Mouse (Mus musculus): ENCODE measurements around the gene Sox13. TPM values are rescaled to one million over a fixed set of nuclear protein-coding genes. Genes with fewer than 3 reads are reported as not detected.

The Sox13 gene
- polyA plus RNA-seq, 1 experiment from 2014 or later = 13.7 TPM

GRCm38 (mm10) chr1:133385506-133385905 lies 38.7 kb downstream of the Sox13 start:
- WGBS = 44% methylated on average over 9 of the region's 9 CpGs

GRCm38 (mm10) chr1:133383157-133383783 lies 40.9 kb downstream of the Sox13 start:
- 89% methylated on average over 14 of the region's 14 CpGs for WGBS
- Histone ChIP-seq H3K4me1 (replicated peaks; ENCODE audit: insufficient read depth, low read length) (0 out of 2 replicates have a peak, but pooled peaks cover 5% of the 10 kb centered on the region), H3K27me3 (ENCODE audit: insufficient read depth, low read length) (no peaks in the 10 kb centered on the region), H3K9me3 (replicated peaks; ENCODE audit: low read length) (no peaks in the 10 kb centered on the region), H3K4me3 (replicated peaks; ENCODE audit: low read depth, low read length) (no peak overlapping the region), H3K27ac (peak overlapping the region; percentile 47; the same call in 1 of the 2 replicates), H3K4me2 (ENCODE audit: low read length) (no peak overlapping the region), H3K9ac (ENCODE audit: low read depth, low read length) (0 out of 2 replicates have a peak overlapping the region, but pooled peaks have one; percentile 23), H3K36me3 (ENCODE audit: insufficient read depth, low read length) (peaks cover 44% of the 10 kb centered on the region)
- no peak for TF ChIP-seq CTCF (IDR thresholded peaks at IDR 0.05; ENCODE audit: low read depth)
- ATAC-seq (replicated peaks; ENCODE audit: low FRiP score, low read depth) (no peak), DNase-seq (ENCODE audit: low spot score) (no peak)

More at GRCm38 (mm10) chr1:133385506-133385905, 38.7 kb downstream of the Sox13 start:
- Histone ChIP-seq H3K9me3 (replicated peaks; ENCODE audit: low read length) (no peaks in the 10 kb centered on the region), H3K27ac (no peak overlapping the region), H3K27me3 (ENCODE audit: insufficient read depth, low read length) (no peaks in the 10 kb centered on the region), H3K36me3 (ENCODE audit: insufficient read depth, low read length) (peaks cover 54% of the 10 kb centered on the region), H3K4me1 (replicated peaks; ENCODE audit: insufficient read depth, low read length) (0 out of 2 replicates have a peak, but pooled peaks cover 5% of the 10 kb centered on the region), H3K4me2 (ENCODE audit: low read length) (no peak overlapping the region), H3K4me3 (replicated peaks; ENCODE audit: low read depth, low read length) (no peak overlapping the region), H3K9ac (ENCODE audit: low read depth, low read length) (no peak overlapping the region)
- ATAC-seq (replicated peaks; ENCODE audit: low FRiP score, low read depth) (no peak), DNase-seq (ENCODE audit: low spot score) (peak; percentile 79)
- TF ChIP-seq CTCF (IDR thresholded peaks at IDR 0.05; ENCODE audit: low read depth) = peak; percentile 89

GRCm38 (mm10) chr1:133382552-133383155 lies 41.5 kb downstream of the Sox13 start:
- no peak for TF ChIP-seq CTCF (IDR thresholded peaks at IDR 0.05; ENCODE audit: low read depth)
- Histone ChIP-seq H3K36me3 (ENCODE audit: insufficient read depth, low read length) (peaks cover 44% of the 10 kb centered on the region), H3K4me3 (replicated peaks; ENCODE audit: low read depth, low read length) (no peak overlapping the region), H3K27ac (peak overlapping the region; percentile 47), H3K9ac (ENCODE audit: low read depth, low read length) (0 out of 2 replicates have a peak overlapping the region, but pooled peaks have one; percentile 23), H3K4me2 (ENCODE audit: low read length) (no peak overlapping the region), H3K4me1 (replicated peaks; ENCODE audit: insufficient read depth, low read length) (0 out of 2 replicates have a peak, but pooled peaks cover 5% of the 10 kb centered on the region), H3K27me3 (ENCODE audit: insufficient read depth, low read length) (no peaks in the 10 kb centered on the region), H3K9me3 (replicated peaks; ENCODE audit: low read length) (no peaks in the 10 kb centered on the region)
- DNase-seq (ENCODE audit: low spot score) (no peak), ATAC-seq (replicated peaks; ENCODE audit: low FRiP score, low read depth) (no peak)
- 57% methylated on average over 12 of the region's 12 CpGs for WGBS

GRCm38 (mm10) chr1:133382008-133382407 lies 42.2 kb downstream of the Sox13 start:
- WGBS = 7% methylated on average over 9 of the region's 9 CpGs
- Histone ChIP-seq H3K4me2 (ENCODE audit: low read length) (no peak overlapping the region), H3K27ac (no peak overlapping the region), H3K4me3 (replicated peaks; ENCODE audit: low read depth, low read length) (no peak overlapping the region), H3K27me3 (ENCODE audit: insufficient read depth, low read length) (no peaks in the 10 kb centered on the region), H3K4me1 (replicated peaks; ENCODE audit: insufficient read depth, low read length) (0 out of 2 replicates have a peak, but pooled peaks cover 5% of the 10 kb centered on the region), H3K9ac (ENCODE audit: low read depth, low read length) (no peak overlapping the region), H3K9me3 (replicated peaks; ENCODE audit: low read length) (no peaks in the 10 kb centered on the region), H3K36me3 (ENCODE audit: insufficient read depth, low read length) (peaks cover 39% of the 10 kb centered on the region)
- ATAC-seq (replicated peaks; ENCODE audit: low FRiP score, low read depth) (peak; percentile 16; the same call in 1 of the 2 replicates), DNase-seq (ENCODE audit: low spot score) (peak; percentile 93)
- peak; percentile 100 for TF ChIP-seq CTCF (IDR thresholded peaks at IDR 0.05; ENCODE audit: low read depth)

GRCm38 (mm10) chr1:133380347-133381065 lies 43.7 kb downstream of the Sox13 start:
- peak; percentile 80 for TF ChIP-seq CTCF (IDR thresholded peaks at IDR 0.05; ENCODE audit: low read depth)
- Histone ChIP-seq H3K4me1 (replicated peaks; ENCODE audit: insufficient read depth, low read length) (0 out of 2 replicates have a peak, but pooled peaks cover 5% of the 10 kb centered on the region), H3K27ac (peak overlapping the region; percentile 52; the same call in 1 of the 2 replicates), H3K27me3 (ENCODE audit: insufficient read depth, low read length) (no peaks in the 10 kb centered on the region), H3K36me3 (ENCODE audit: insufficient read depth, low read length) (peaks cover 24% of the 10 kb centered on the region), H3K9ac (ENCODE audit: low read depth, low read length) (no peak overlapping the region), H3K9me3 (replicated peaks; ENCODE audit: low read length) (no peaks in the 10 kb centered on the region), H3K4me3 (replicated peaks; ENCODE audit: low read depth, low read length) (no peak overlapping the region), H3K4me2 (ENCODE audit: low read length) (no peak overlapping the region)
- DNase-seq (ENCODE audit: low spot score) (peak; percentile 87), ATAC-seq (replicated peaks; ENCODE audit: low FRiP score, low read depth) (no peak)
- 66% methylated on average over 14 of the region's 14 CpGs for WGBS

GRCm38 (mm10) chr1:133379986-133380320 lies 44.2 kb downstream of the Sox13 start:
- peak overlapping the region; percentile 52; the same call in 1 of the 2 replicates for H3K27ac ChIP-seq
- H3K9me3 ChIP-seq (replicated peaks; ENCODE audit: low read length) = no peaks in the 10 kb centered on the region
- H3K4me1 ChIP-seq (replicated peaks; ENCODE audit: insufficient read depth, low read length) = 0 out of 2 replicates have a peak, but pooled peaks cover 5% of the 10 kb centered on the region
- peaks cover 20% of the 10 kb centered on the region for H3K36me3 ChIP-seq (ENCODE audit: insufficient read depth, low read length)
- TF ChIP-seq CTCF (IDR thresholded peaks at IDR 0.05; ENCODE audit: low read depth) = no peak
- H3K4me3 ChIP-seq (replicated peaks; ENCODE audit: low read depth, low read length) = no peak overlapping the region
- no peak overlapping the region for H3K4me2 ChIP-seq (ENCODE audit: low read length)
- no peak for DNase-seq (ENCODE audit: low spot score)
- ATAC-seq (replicated peaks; ENCODE audit: low FRiP score, low read depth) = no peak
- H3K27me3 ChIP-seq (ENCODE audit: insufficient read depth, low read length) = no peaks in the 10 kb centered on the region
- 68% methylated on average over 3 of the region's 3 CpGs for WGBS
- H3K9ac ChIP-seq (ENCODE audit: low read depth, low read length) = no peak overlapping the region

Data from kidney, postnatal 0 days (tissue).